Mouse (Mus musculus): ENCODE results near the gene Wdr74. TPM values are rescaled to one million over a fixed set of nuclear protein-coding genes. Genes with fewer than 3 reads are reported as not detected.

Gene Wdr74
- polyA plus RNA-seq (2012; rRNA removed): 57.3 and 65.8 TPM in 2 replicates

- no peak for TF ChIP-seq CTCF (IDR thresholded peaks at IDR 0.05; ENCODE audit: borderline replicate concordance, extremely low read depth, insufficient read depth, insufficient read length)
- peak; percentile 74; the same call in 1 of the 2 replicates for TF ChIP-seq POLR2A (IDR thresholded peaks at IDR 0.05; ENCODE audit: borderline replicate concordance, extremely low read depth, insufficient read depth, insufficient read length, poor library complexity, severe bottlenecking)
- peak; percentile 97 for DNase-seq (ENCODE audit: low read depth)
These were observed at the start of gene Wdr74 for GRCm38 (mm10) chr19:8735389-8736159. TSS of gene Wdr74 (plus strand) at chr19:8735827.

- TF ChIP-seq POLR2A (IDR thresholded peaks at IDR 0.05; ENCODE audit: borderline replicate concordance, extremely low read depth, insufficient read depth, insufficient read length, poor library complexity, severe bottlenecking) (no peak), CTCF (IDR thresholded peaks at IDR 0.05; ENCODE audit: borderline replicate concordance, extremely low read depth, insufficient read depth, insufficient read length) (no peak)
- peak; percentile 47 for DNase-seq (ENCODE audit: low read depth)
These were observed 43.6 kb upstream of the Wdr74 start for GRCm38 (mm10) chr19:8691871-8692539.

GRCm38 (mm10) chr19:8692740-8693139, 42.9 kb upstream of the Wdr74 start:
- TF ChIP-seq CTCF (IDR thresholded peaks at IDR 0.05; ENCODE audit: borderline replicate concordance, extremely low read depth, insufficient read depth, insufficient read length) (no peak), POLR2A (IDR thresholded peaks at IDR 0.05; ENCODE audit: borderline replicate concordance, extremely low read depth, insufficient read depth, insufficient read length, poor library complexity, severe bottlenecking) (no peak)
- no peak for DNase-seq (ENCODE audit: low read depth)

GRCm38 (mm10) chr19:8695330-8695729, 40.3 kb upstream of the Wdr74 start:
- no peak for DNase-seq (ENCODE audit: low read depth)
- TF ChIP-seq CTCF (IDR thresholded peaks at IDR 0.05; ENCODE audit: borderline replicate concordance, extremely low read depth, insufficient read depth, insufficient read length) (peak; percentile 32; the same call in 1 of the 2 replicates), POLR2A (IDR thresholded peaks at IDR 0.05; ENCODE audit: borderline replicate concordance, extremely low read depth, insufficient read depth, insufficient read length, poor library complexity, severe bottlenecking) (no peak)

GRCm38 (mm10) chr19:8699652-8700051, 36.0 kb upstream of the Wdr74 start:
- TF ChIP-seq CTCF (IDR thresholded peaks at IDR 0.05; ENCODE audit: borderline replicate concordance, extremely low read depth, insufficient read depth, insufficient read length): peak; percentile 5; the same call in 1 of the 2 replicates
- TF ChIP-seq POLR2A (IDR thresholded peaks at IDR 0.05; ENCODE audit: borderline replicate concordance, extremely low read depth, insufficient read depth, insufficient read length, poor library complexity, severe bottlenecking): no peak
- no peak for DNase-seq (ENCODE audit: low read depth)

DNA sequence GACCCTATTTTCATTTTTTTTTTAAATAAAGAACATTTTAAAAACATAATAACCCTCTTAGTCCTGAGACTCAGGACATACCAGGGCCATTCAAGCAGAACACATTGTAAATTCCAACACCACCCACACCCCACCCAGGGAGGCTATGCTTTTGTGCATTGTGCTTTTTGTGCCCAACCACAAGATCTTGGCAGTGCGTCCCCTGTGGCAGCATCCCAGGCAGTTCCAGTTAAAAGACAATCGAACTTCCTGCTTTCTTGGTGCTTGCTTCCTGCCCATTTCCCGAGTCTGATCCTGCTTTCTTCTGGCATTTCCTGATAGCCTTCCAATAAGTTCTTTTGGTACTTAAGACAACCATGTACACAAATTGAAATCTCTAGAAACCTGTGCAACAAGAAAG, 33.2 kb upstream of the Wdr74 start:
- DNase-seq (ENCODE audit: low read depth): no peak
- TF ChIP-seq POLR2A (IDR thresholded peaks at IDR 0.05; ENCODE audit: borderline replicate concordance, extremely low read depth, insufficient read depth, insufficient read length, poor library complexity, severe bottlenecking) (no peak), CTCF (IDR thresholded peaks at IDR 0.05; ENCODE audit: borderline replicate concordance, extremely low read depth, insufficient read depth, insufficient read length) (no peak)

- no peak for TF ChIP-seq CTCF (IDR thresholded peaks at IDR 0.05; ENCODE audit: borderline replicate concordance, extremely low read depth, insufficient read depth, insufficient read length)
- no peak for DNase-seq (ENCODE audit: low read depth)
These were observed 32.1 kb upstream of the Wdr74 start for GRCm38 (mm10) chr19:8703571-8703970.

- DNase-seq (ENCODE audit: low read depth): no peak
- TF ChIP-seq CTCF (IDR thresholded peaks at IDR 0.05; ENCODE audit: borderline replicate concordance, extremely low read depth, insufficient read depth, insufficient read length) (no peak), POLR2A (IDR thresholded peaks at IDR 0.05; ENCODE audit: borderline replicate concordance, extremely low read depth, insufficient read depth, insufficient read length, poor library complexity, severe bottlenecking) (no peak)
These were observed 30.5 kb upstream of the Wdr74 start for GRCm38 (mm10) chr19:8705026-8705708.

DNA sequence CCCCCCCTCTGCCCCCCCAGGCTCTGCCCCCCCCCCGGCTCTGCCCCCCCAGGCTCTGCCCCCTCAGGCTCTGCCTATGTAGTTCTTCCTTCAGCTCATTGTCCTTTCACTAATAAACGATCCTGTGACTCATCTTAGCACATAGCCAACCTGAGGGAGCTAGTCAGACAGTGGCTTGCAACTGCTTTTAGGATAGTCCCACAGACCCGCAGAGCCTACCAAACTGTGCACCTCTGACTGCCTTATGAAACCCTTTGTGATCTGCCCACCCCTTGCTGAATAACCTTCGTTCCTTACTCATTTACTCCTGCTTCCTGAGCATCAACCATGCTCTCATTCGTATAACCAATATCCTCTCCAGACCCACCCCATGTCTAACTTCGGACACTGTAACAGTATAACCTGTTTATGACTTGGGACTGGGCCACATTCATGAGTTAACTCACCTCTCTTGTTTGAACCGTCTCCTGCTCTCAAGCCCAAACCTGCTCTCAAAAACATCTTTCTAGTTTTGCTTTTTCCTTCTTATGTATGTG, 29.4 kb upstream of the Wdr74 start:
- TF ChIP-seq POLR2A (IDR thresholded peaks at IDR 0.05; ENCODE audit: borderline replicate concordance, extremely low read depth, insufficient read depth, insufficient read length, poor library complexity, severe bottlenecking): no peak
- TF ChIP-seq CTCF (IDR thresholded peaks at IDR 0.05; ENCODE audit: borderline replicate concordance, extremely low read depth, insufficient read depth, insufficient read length): no peak
- no peak for DNase-seq (ENCODE audit: low read depth)

DNA sequence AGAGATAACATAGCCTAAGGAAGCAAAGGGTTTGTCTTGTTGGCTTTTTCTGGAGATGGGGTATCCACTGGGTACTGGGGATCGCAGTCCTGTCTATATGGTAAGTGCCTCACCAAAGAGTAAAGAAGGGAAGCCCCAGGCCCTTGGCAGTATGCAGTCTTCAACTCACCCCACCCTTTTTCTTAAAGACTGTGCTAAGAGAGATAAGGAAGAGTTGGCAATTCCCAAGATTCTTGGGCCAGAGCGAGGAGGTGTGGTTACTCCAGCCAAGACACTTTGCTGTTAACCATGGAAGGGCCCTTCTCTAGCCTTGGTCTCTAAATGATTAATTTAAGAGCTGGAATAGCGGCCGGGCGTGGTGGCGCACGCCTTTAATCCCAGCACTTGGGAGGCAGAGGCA, 28.7 kb upstream of the Wdr74 start:
- no peak for DNase-seq (ENCODE audit: low read depth)
- no peak for TF ChIP-seq POLR2A (IDR thresholded peaks at IDR 0.05; ENCODE audit: borderline replicate concordance, extremely low read depth, insufficient read depth, insufficient read length, poor library complexity, severe bottlenecking)
- TF ChIP-seq CTCF (IDR thresholded peaks at IDR 0.05; ENCODE audit: borderline replicate concordance, extremely low read depth, insufficient read depth, insufficient read length): no peak

- TF ChIP-seq CTCF (IDR thresholded peaks at IDR 0.05; ENCODE audit: borderline replicate concordance, extremely low read depth, insufficient read depth, insufficient read length): no peak
- no peak for TF ChIP-seq POLR2A (IDR thresholded peaks at IDR 0.05; ENCODE audit: borderline replicate concordance, extremely low read depth, insufficient read depth, insufficient read length, poor library complexity, severe bottlenecking)
- no peak for DNase-seq (ENCODE audit: low read depth)
These were observed 26.7 kb upstream of the Wdr74 start for GRCm38 (mm10) chr19:8708954-8709353.
